Mouse (Mus musculus): ENCODE measurements around the gene Srgap3. TPM values are rescaled to one million over a fixed set of nuclear protein-coding genes. Genes with fewer than 3 reads are reported as not detected.

The Srgap3 gene
- total RNA-seq, 1 experiment: 3.3 TPM

- Histone ChIP-seq H3K27ac (ENCODE audit: insufficient read depth, low read depth, low read length, poor library complexity, severe bottlenecking) (peak within 1 kb of the TSS; percentile 2; the same call in 1 of the 2 replicates), H3K9me3 (ENCODE audit: control insufficient read depth, insufficient read depth, low read depth, low read length) (no peaks in the 10 kb centered on the region), H3K4me3 (ENCODE audit: insufficient read depth in 1 of 2, low read depth in 1 of 2, low read length in 2 of 2, poor library complexity in 1 of 2, severe bottlenecking in 1 of 2) (peak within 1 kb of the TSS; percentile 81 to 82), H3K9ac (ENCODE audit: insufficient read depth, low read depth, low read length, poor library complexity, severe bottlenecking) (peak within 1 kb of the TSS; percentile 92), H3K4me1 (ENCODE audit: control insufficient read depth in 2 of 2, insufficient read depth in 2 of 2, low read length in 2 of 2, poor library complexity in 1 of 2) (peaks cover 0 to 9% of the 10 kb centered on the region in 2 experiments; a peak in 1 of 4 replicates), H3K36me3 (ENCODE audit: control insufficient read depth, insufficient read depth, low read length, poor library complexity, severe bottlenecking) (no peaks in the 10 kb centered on the region; the same call in 1 of the 2 replicates)
- peak; percentile 78 for DNase-seq (ENCODE audit: low read depth, low spot score)
- TF ChIP-seq HCFC1 (IDR thresholded peaks at IDR 0.05; ENCODE audit: borderline replicate concordance, insufficient read depth, low read length) (peak; percentile 95), ZNF384 (IDR thresholded peaks at IDR 0.05; ENCODE audit: low read depth, low read length) (no peak)
- in situ Hi-C loops (cut with MboI; ENCODE audit: low sequenced_read_pairs in 2 of 2, unreplicated experiment in 2 of 2): no loop called here
Observed at GRCm38 (mm10) chr6:112696056-112696950, 250.8 kb downstream of the Srgap3 start, which contains the start of gene Rad18. Rad18 (minus strand) TSS chr6:112696686.

GRCm38 (mm10) chr6:112694492-112694891, 252.6 kb downstream of the Srgap3 start:
- peaks cover 3% of the 10 kb centered on the region; the same call in 1 of the 2 replicates for H3K36me3 ChIP-seq (ENCODE audit: control insufficient read depth, insufficient read depth, low read length, poor library complexity, severe bottlenecking)
- H3K9ac ChIP-seq (ENCODE audit: insufficient read depth, low read depth, low read length, poor library complexity, severe bottlenecking): no peak overlapping the region
- H3K4me3 ChIP-seq (ENCODE audit: insufficient read depth in 1 of 2, low read depth in 1 of 2, low read length in 2 of 2, poor library complexity in 1 of 2, severe bottlenecking in 1 of 2): peak overlapping the region in 1 of 2 experiments; percentile 9; a peak in 1 of 4 replicates
- in situ Hi-C loops (cut with MboI; ENCODE audit: low sequenced_read_pairs in 2 of 2, unreplicated experiment in 2 of 2): no loop called here
- peaks cover 0 to 9% of the 10 kb centered on the region in 2 experiments; a peak in 1 of 4 replicates for H3K4me1 ChIP-seq (ENCODE audit: control insufficient read depth in 2 of 2, insufficient read depth in 2 of 2, low read length in 2 of 2, poor library complexity in 1 of 2)
- no peak for DNase-seq (ENCODE audit: low read depth, low spot score)
- no peak overlapping the region for H3K27ac ChIP-seq (ENCODE audit: insufficient read depth, low read depth, low read length, poor library complexity, severe bottlenecking)
- no peaks in the 10 kb centered on the region for H3K9me3 ChIP-seq (ENCODE audit: control insufficient read depth, insufficient read depth, low read depth, low read length)
- TF ChIP-seq HCFC1 (IDR thresholded peaks at IDR 0.05; ENCODE audit: borderline replicate concordance, insufficient read depth, low read length) (no peak), MAFK (IDR thresholded peaks at IDR 0.05; ENCODE audit: insufficient read depth, low read depth, low read length) (no peak), ZNF384 (IDR thresholded peaks at IDR 0.05; ENCODE audit: low read depth, low read length) (peak; percentile 77), CHD2 (IDR thresholded peaks at IDR 0.05; ENCODE audit: low read depth, low read length) (no peak), ZC3H11A (IDR thresholded peaks at IDR 0.05; ENCODE audit: borderline replicate concordance, low read depth, low read length) (no peak)

- H3K9ac ChIP-seq (ENCODE audit: insufficient read depth, low read depth, low read length, poor library complexity, severe bottlenecking): no peak overlapping the region
- no peak overlapping the region for H3K4me3 ChIP-seq (ENCODE audit: insufficient read depth in 1 of 2, low read depth in 1 of 2, low read length in 2 of 2, poor library complexity in 1 of 2, severe bottlenecking in 1 of 2)
- in situ Hi-C loops (cut with MboI; ENCODE audit: low sequenced_read_pairs in 2 of 2, unreplicated experiment in 2 of 2): no loop called here
- TF ChIP-seq HCFC1 (IDR thresholded peaks at IDR 0.05; ENCODE audit: borderline replicate concordance, insufficient read depth, low read length) (no peak), MAFK (IDR thresholded peaks at IDR 0.05; ENCODE audit: insufficient read depth, low read depth, low read length) (no peak), ZNF384 (IDR thresholded peaks at IDR 0.05; ENCODE audit: low read depth, low read length) (no peak), ZC3H11A (IDR thresholded peaks at IDR 0.05; ENCODE audit: borderline replicate concordance, low read depth, low read length) (no peak), CHD2 (IDR thresholded peaks at IDR 0.05; ENCODE audit: low read depth, low read length) (no peak)
- no peaks in the 10 kb centered on the region for H3K9me3 ChIP-seq (ENCODE audit: control insufficient read depth, insufficient read depth, low read depth, low read length)
- peaks cover 6% of the 10 kb centered on the region for H3K36me3 ChIP-seq (ENCODE audit: control insufficient read depth, insufficient read depth, low read length, poor library complexity, severe bottlenecking)
- H3K4me1 ChIP-seq (ENCODE audit: control insufficient read depth in 2 of 2, insufficient read depth in 2 of 2, low read length in 2 of 2, poor library complexity in 1 of 2): peaks cover 0 to 9% of the 10 kb centered on the region in 2 experiments; a peak in 1 of 4 replicates
- no peak for DNase-seq (ENCODE audit: low read depth, low spot score)
- no peak overlapping the region for H3K27ac ChIP-seq (ENCODE audit: insufficient read depth, low read depth, low read length, poor library complexity, severe bottlenecking)
Observed at GRCm38 (mm10) chr6:112691523-112691922, 255.5 kb downstream of the Srgap3 start.

- Histone ChIP-seq H3K4me3 (ENCODE audit: insufficient read depth in 1 of 2, low read depth in 1 of 2, low read length in 2 of 2, poor library complexity in 1 of 2, severe bottlenecking in 1 of 2) (no peak overlapping the region), H3K9me3 (ENCODE audit: control insufficient read depth, insufficient read depth, low read depth, low read length) (no peaks in the 10 kb centered on the region), H3K27ac (ENCODE audit: insufficient read depth, low read depth, low read length, poor library complexity, severe bottlenecking) (no peak overlapping the region), H3K4me1 (ENCODE audit: control insufficient read depth in 2 of 2, insufficient read depth in 2 of 2, low read length in 2 of 2, poor library complexity in 1 of 2) (peaks cover 3 to 6% of the 10 kb centered on the region in 2 experiments; a peak in 3 of 4 replicates), H3K36me3 (ENCODE audit: control insufficient read depth, insufficient read depth, low read length, poor library complexity, severe bottlenecking) (peaks cover 12% of the 10 kb centered on the region), H3K9ac (ENCODE audit: insufficient read depth, low read depth, low read length, poor library complexity, severe bottlenecking) (no peak overlapping the region)
- in situ Hi-C loops (cut with MboI; ENCODE audit: low sequenced_read_pairs in 2 of 2, unreplicated experiment in 2 of 2): no loop called here
- DNase-seq (ENCODE audit: low read depth, low spot score): no peak
- TF ChIP-seq ZC3H11A (IDR thresholded peaks at IDR 0.05; ENCODE audit: borderline replicate concordance, low read depth, low read length): no peak
- TF ChIP-seq CHD2 (IDR thresholded peaks at IDR 0.05; ENCODE audit: low read depth, low read length): no peak
- TF ChIP-seq MAFK (IDR thresholded peaks at IDR 0.05; ENCODE audit: insufficient read depth, low read depth, low read length): no peak
- no peak for TF ChIP-seq HCFC1 (IDR thresholded peaks at IDR 0.05; ENCODE audit: borderline replicate concordance, insufficient read depth, low read length)
- TF ChIP-seq ZNF384 (IDR thresholded peaks at IDR 0.05; ENCODE audit: low read depth, low read length): no peak
Observed at GRCm38 (mm10) chr6:112688033-112688432, 259.0 kb downstream of the Srgap3 start.
